Mouse (Mus musculus) myocyte (in vitro differentiated cells): ENCODE results near the gene Sppl2c.

Experiments used
- CEBPB ChIP-seq: IDR thresholded peaks from 2 replicates; pipeline ENCODE4 v1.6.1; 2011; ENCODE audit warnings: mild to moderate bottlenecking, moderate library complexity; ENCODE audit not compliant: poor library complexity, insufficient read depth, severe bottlenecking
- E2F4 ChIP-seq: IDR thresholded peaks from one replicate; pipeline ENCODE4 v1.6.1; 2011; ENCODE audit warnings: mild to moderate bottlenecking, control low read depth, moderate library complexity; ENCODE audit not compliant: insufficient read depth
- MYOD1 ChIP-seq, 3 experiments: IDR thresholded peaks; one replicate each; pipeline ENCODE4 v1.6.1; 2011; ENCODE audit warnings: control low read depth in 2 of 3, low read depth in 2 of 3, mild to moderate bottlenecking in 2 of 3, moderate library complexity in 1 of 3; ENCODE audit not compliant: insufficient read length in 2 of 3, control insufficient read depth in 1 of 3
- MYOG ChIP-seq, 3 experiments: IDR thresholded peaks; one replicate each; pipeline ENCODE4 v1.6.1; 2011; ENCODE audit warnings: control low read depth in 2 of 3, low read depth in 2 of 3, mild to moderate bottlenecking in 2 of 3; ENCODE audit not compliant: insufficient read length in 2 of 3, control insufficient read depth in 1 of 3, insufficient read depth in 1 of 3
- POLR2A ChIP-seq: IDR thresholded peaks from one replicate; pipeline ENCODE4 v1.6.1; 2011; ENCODE audit warnings: low read depth, mild to moderate bottlenecking, control low read depth, moderate library complexity; ENCODE audit not compliant: insufficient read length
- SRF ChIP-seq: IDR thresholded peaks from one replicate; pipeline ENCODE4 v1.6.1; 2011; ENCODE audit warnings: low read depth; ENCODE audit not compliant: control insufficient read depth, insufficient read length
- TCF12 ChIP-seq: IDR thresholded peaks from one replicate; pipeline ENCODE4 v1.6.1; 2011; ENCODE audit warnings: mild to moderate bottlenecking, control low read depth; ENCODE audit not compliant: poor library complexity, insufficient read depth, severe bottlenecking

- TF ChIP-seq SRF (no peak), TCF12 (no peak), MYOD1 (IDR thresholded peaks at IDR 0.05; ENCODE audit: control insufficient read depth in 1 of 3, insufficient read length in 2 of 3, low read depth in 2 of 3) (no peak), POLR2A (no peak), CEBPB (no peak), E2F4 (no peak), MYOG (IDR thresholded peaks at IDR 0.05; ENCODE audit: control insufficient read depth in 1 of 3, insufficient read depth in 1 of 3, insufficient read length in 2 of 3, low read depth in 2 of 3) (no peak)
These were observed 46.3 kb downstream of the Sppl2c start for GRCm38 (mm10) chr11:104232141-104233061.
